Mouse (Mus musculus) liver, embryonic 12.5 days (tissue): Measurements from ENCODE around the gene RPS10-NUDT3. TPM values are rescaled to one million over a fixed set of nuclear protein-coding genes. Genes with fewer than 3 reads are reported as not detected.

ENCODE experiments used
- ATAC-seq: fragments of 200-750 bp; cut with Nextera tagmentation; 2 replicates; pipeline ENCODE4 v1.8.0; 2017; ENCODE audit warnings: moderate number of reproducible peaks, mild to moderate bottlenecking, moderate library complexity
- H3K27ac ChIP-seq: fragments of 300-500 bp; sonication (generic); 2 replicates; pipeline ENCODE4 v1.5.1; 2016; ENCODE audit warnings: mild to moderate bottlenecking
- H3K27me3 ChIP-seq: fragments of 300-500 bp; sonication (generic); replicated peaks from 2 replicates; pipeline ENCODE4 v1.6.1; 2016; ENCODE audit warnings: mild to moderate bottlenecking, moderate library complexity
- H3K36me3 ChIP-seq: fragments of 300-500 bp; sonication (generic); 2 replicates; pipeline ENCODE4 v1.6.1; 2016; ENCODE audit warnings: mild to moderate bottlenecking, moderate library complexity
- H3K4me1 ChIP-seq: fragments of 300-500 bp; sonication (generic); 2 replicates; pipeline ENCODE4 v1.6.1; 2016
- H3K4me2 ChIP-seq: fragments of 300-500 bp; sonication (generic); 2 replicates; pipeline ENCODE4 v1.6.1; 2016; ENCODE audit warnings: mild to moderate bottlenecking, moderate library complexity
- H3K4me3 ChIP-seq: fragments of 300-500 bp; sonication (generic); 2 replicates; pipeline ENCODE4 v1.5.1; 2016; ENCODE audit warnings: mild to moderate bottlenecking, moderate library complexity
- H3K9ac ChIP-seq: fragments of 300-500 bp; sonication (generic); 2 replicates; pipeline ENCODE4 v1.6.1; 2016; ENCODE audit warnings: mild to moderate bottlenecking, moderate library complexity
- H3K9me3 ChIP-seq: fragments of 300-500 bp; sonication (generic); replicated peaks from 2 replicates; pipeline ENCODE4 v1.6.1; 2016; ENCODE audit warnings: mild to moderate bottlenecking, moderate library complexity
- WGBS: fragments of 180-500 bp; shearing (Covaris S2); methylation state at CpG from one replicate; pipeline ENCODE4 v1.1.7; 2016; ENCODE audit not compliant: insufficient replicate concordance; 5-methylcytosine and 5-hydroxymethylcytosine counted together
- polyA plus RNA-seq: library from polyadenylated mRNA; unstranded; fragments of >200 nt; fragmentation: Nextera tagmentation; extraction: Ambion mirVana; gene quantifications from 2 replicates; pipeline ENCODE4 v1.2.1, GENCODE M21; 2016

The RPS10-NUDT3 gene
- polyA plus RNA-seq, 1 experiment from 2014 or later: not detected

DNA sequence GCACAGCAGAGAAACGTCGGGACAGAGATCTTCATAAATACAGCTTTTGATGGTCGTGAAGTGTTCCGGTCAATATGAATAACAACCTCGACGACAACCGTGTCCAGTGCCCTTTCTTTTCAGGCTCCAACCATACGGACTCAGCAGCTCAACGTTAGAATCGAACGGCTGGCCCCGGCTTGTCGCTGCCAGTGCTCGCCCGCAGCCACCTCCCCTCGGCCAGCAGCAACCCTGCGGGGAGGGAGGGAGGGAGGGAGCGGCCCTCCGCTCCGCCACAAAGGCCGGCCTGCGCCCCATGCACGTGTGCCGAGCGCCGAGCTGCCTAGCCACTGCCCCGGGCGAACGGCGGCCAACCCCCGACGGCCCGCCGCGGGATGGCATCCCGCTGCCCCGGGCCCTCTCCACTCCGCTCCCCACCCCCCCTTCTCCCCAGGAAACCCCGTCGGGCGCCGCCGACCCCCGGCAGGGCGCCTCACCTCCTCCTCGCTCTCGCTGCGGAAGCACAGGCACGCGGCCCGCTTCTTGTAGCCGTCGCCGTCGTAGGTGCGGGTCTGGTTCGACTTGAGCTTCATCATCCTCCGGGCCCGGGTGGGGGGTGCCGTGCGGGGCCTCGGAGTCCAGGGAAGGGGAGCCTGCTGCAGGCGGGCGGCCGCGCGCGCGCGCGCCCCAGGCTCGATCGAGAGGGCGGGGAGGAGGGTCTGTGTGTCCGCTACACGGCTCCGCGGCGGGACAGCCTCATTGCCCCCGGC is 12.2 kb downstream of the RPS10-NUDT3 start:
- H3K9ac ChIP-seq: peak overlapping the region; percentile 94

DNA sequence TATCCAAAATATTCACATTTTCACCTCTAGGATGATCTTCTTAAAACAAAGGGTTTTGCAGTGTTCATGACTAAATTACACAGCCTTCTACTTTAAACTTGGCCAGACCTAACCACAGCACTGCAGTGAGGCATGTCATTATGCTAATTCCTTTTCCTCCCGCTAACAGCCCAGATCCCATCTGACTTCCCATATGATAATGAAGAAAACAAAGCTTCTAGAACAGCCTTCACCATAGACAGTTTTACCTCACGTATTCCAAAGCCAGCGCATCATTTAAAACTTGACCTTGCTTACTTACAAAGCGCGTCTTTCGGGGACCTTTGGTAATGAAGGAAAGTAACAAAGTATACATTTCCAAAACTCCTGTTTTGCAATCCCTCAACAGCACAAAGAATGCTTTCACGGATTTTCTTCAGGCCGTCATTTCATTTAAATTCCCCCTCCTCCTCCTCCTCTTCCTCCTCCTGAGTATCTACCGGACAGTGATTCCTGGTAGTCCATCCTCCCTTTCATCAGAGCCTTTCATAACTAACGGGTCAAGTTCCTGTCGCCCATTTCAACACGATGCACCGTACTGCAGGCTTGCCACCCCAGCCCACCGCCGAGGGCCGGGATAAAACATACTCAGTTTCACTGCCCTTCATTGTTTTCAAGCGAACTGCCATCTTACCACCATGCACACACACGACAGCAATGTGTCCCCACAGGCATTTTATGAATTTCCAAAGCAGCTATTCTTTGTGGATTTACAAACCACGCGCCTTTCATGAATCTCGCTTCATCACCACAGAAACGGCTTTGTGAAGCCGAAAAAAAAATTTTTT is 13.1 kb downstream of the RPS10-NUDT3 start:
- Histone ChIP-seq H3K4me1 (peaks cover 57% of the 10 kb centered on the region), H3K36me3 (peaks cover 24% of the 10 kb centered on the region), H3K9me3 (peaks cover 5% of the 10 kb centered on the region; the same call in 1 of the 2 replicates), H3K4me2 (peak overlapping the region; percentile 98), H3K27ac (peak overlapping the region; percentile 90), H3K4me3 (peak overlapping the region; percentile 94), H3K9ac (peak overlapping the region; percentile 94), H3K27me3 (no peaks in the 10 kb centered on the region)
- no peak for ATAC-seq
- WGBS: 2% methylated on average over 23 of the region's 23 CpGs

More for the DNA sequence above, 12.2 kb downstream of the RPS10-NUDT3 start:
- WGBS: under 1% methylated on average over 80 of the region's 80 CpGs
- ATAC-seq: peak; percentile 70
- Histone ChIP-seq H3K9me3 (0 out of 2 replicates have a peak, but pooled peaks cover 2% of the 10 kb centered on the region), H3K4me3 (peak overlapping the region; percentile 94), H3K4me1 (peaks cover 57% of the 10 kb centered on the region), H3K36me3 (peaks cover 16% of the 10 kb centered on the region), H3K27me3 (no peaks in the 10 kb centered on the region), H3K27ac (peak overlapping the region; percentile 90), H3K4me2 (peak overlapping the region; percentile 98)

DNA sequence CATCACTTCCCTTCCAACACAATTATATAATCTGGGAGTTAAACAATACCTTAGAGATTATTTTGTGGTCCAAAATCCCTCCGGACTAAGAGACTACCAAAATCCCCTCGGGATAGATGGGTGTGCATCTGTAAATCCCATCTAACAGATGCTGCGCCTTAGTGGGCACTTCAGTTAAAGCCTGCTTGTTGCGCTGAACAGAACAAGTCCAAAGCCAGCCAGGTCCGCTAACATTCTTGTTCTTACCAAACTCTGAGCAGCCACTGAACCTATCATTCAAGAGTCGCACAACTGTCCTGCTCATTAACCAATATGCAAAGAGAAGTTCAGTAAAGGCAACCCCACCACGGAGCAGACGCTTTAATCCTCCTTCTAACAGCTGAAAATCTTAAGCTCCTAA is 13.9 kb downstream of the RPS10-NUDT3 start:
- H3K9ac ChIP-seq: peak overlapping the region; percentile 94
- no peak for ATAC-seq

DNA sequence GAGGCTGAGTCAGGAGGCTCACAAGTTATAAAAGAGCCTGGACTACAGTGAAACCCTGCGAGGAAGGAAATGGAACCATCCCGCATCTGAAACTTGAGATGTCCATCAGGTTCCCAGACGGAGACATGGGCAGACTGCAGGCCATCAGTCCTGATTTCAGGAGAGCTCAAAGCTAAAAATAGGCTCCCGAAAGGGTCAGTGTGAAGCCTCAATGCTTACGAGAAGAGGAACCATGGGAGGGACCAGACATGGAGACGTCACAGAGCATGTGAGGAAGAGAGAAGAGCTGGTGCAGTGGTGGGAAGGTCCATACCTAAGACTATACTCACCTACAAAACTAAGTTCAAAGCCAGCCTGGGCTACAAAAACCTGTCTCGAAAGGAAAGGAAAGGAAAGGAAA is 19.6 kb downstream of the RPS10-NUDT3 start:
- H3K36me3 ChIP-seq: peaks cover 47% of the 10 kb centered on the region
- peaks cover 5% of the 10 kb centered on the region; the same call in 1 of the 2 replicates for H3K9me3 ChIP-seq
- no peak overlapping the region for H3K9ac ChIP-seq
- no peak overlapping the region for H3K27ac ChIP-seq
- H3K4me3 ChIP-seq: no peak overlapping the region
- no peaks in the 10 kb centered on the region for H3K27me3 ChIP-seq
- H3K4me1 ChIP-seq: peaks cover 60% of the 10 kb centered on the region
- no peak for ATAC-seq
- no peak overlapping the region for H3K4me2 ChIP-seq
- 56% methylated on average over 7 of the region's 7 CpGs for WGBS

More for the DNA sequence above, 13.9 kb downstream of the RPS10-NUDT3 start:
- peaks cover 5% of the 10 kb centered on the region; the same call in 1 of the 2 replicates for H3K9me3 ChIP-seq
- WGBS: 60% methylated on average over 8 of the region's 8 CpGs
- H3K27ac ChIP-seq: no peak overlapping the region
- H3K4me3 ChIP-seq: peak overlapping the region; percentile 94
- peaks cover 57% of the 10 kb centered on the region for H3K4me1 ChIP-seq
- H3K4me2 ChIP-seq: peak overlapping the region; percentile 98
- H3K27me3 ChIP-seq: no peaks in the 10 kb centered on the region
- H3K36me3 ChIP-seq: peaks cover 30% of the 10 kb centered on the region

DNA sequence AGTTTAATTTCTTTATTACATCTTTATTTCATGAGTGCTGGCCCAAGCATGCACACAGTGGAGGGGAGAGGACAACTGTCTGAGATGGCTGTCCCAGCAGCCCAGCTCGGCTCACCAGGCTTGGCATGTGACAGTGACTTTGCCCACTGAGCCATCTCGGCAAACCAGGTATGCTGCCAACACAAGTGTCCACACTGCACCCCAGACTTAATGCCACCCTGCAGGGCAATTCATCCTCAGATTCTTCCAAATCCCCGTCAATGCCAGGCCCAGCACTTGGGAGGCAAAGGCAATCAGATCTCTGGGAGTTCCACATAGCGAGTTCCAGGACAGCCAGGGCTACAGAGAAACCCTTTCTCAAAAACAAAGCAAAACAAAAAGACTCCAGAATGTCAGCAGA is 22.0 kb downstream of the RPS10-NUDT3 start:
- WGBS: 82% methylated on average over 4 of the region's 4 CpGs
- Histone ChIP-seq H3K4me3 (no peak overlapping the region), H3K9ac (no peak overlapping the region), H3K27me3 (no peaks in the 10 kb centered on the region), H3K9me3 (peaks cover 5% of the 10 kb centered on the region; the same call in 1 of the 2 replicates), H3K4me2 (no peak overlapping the region), H3K27ac (no peak overlapping the region), H3K4me1 (peaks cover 58% of the 10 kb centered on the region), H3K36me3 (peaks cover 47% of the 10 kb centered on the region)
- ATAC-seq: no peak

DNA sequence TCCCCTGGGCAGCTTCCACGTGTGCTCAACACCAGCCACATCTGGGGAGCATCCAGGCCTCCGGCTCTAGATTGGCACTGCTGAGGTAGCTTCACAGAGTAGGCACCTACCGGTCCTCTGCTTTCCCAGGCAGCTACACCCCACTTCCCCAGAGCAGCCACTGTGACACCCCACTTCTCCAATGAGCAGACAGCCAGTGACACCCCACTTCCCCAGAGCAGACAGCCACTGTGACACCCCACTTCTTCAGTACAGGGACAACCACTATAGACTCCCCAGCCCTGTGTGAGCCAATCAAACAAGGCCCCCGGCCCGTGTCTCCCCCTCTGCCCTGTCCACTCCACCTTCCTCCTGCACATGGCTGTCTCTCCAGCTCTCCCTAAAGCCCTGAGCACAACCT is 23.0 kb downstream of the RPS10-NUDT3 start:
- WGBS: 63% methylated on average over 5 of the region's 5 CpGs
- H3K36me3 ChIP-seq: peaks cover 39% of the 10 kb centered on the region
- H3K9ac ChIP-seq: peak overlapping the region; percentile 24; the same call in 1 of the 2 replicates
- 0 out of 2 replicates have a peak, but pooled peaks have one; percentile 15 for ATAC-seq
- no peaks in the 10 kb centered on the region for H3K27me3 ChIP-seq
- peak overlapping the region; percentile 37; the same call in 1 of the 2 replicates for H3K27ac ChIP-seq
- H3K4me1 ChIP-seq: peaks cover 58% of the 10 kb centered on the region
- no peak overlapping the region for H3K4me3 ChIP-seq
- H3K4me2 ChIP-seq: peak overlapping the region; percentile 22; the same call in 1 of the 2 replicates
- no peaks in the 10 kb centered on the region for H3K9me3 ChIP-seq

DNA sequence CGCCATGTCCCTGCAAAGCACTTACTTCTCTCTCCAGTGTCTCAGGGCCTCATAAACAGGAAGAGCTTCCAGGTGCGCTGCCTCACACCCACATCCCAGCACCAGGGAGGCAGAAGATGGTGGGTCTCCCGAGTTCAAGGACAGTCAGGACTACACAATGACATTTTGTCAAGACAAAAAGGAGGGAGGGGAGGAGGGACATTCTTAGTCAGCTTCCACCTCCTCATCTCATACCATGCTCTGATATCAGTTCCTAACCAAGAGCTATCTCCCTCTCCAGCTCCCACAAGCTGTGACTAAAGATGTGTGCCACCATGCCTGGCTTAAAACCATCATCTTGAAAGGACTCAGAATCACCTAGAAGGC is 23.5 kb downstream of the RPS10-NUDT3 start:
- no peak overlapping the region for H3K4me3 ChIP-seq
- no peaks in the 10 kb centered on the region for H3K27me3 ChIP-seq
- H3K27ac ChIP-seq: no peak overlapping the region
- H3K36me3 ChIP-seq: peaks cover 36% of the 10 kb centered on the region
- peaks cover 58% of the 10 kb centered on the region for H3K4me1 ChIP-seq
- peak; percentile 41; the same call in 1 of the 2 replicates for ATAC-seq
- H3K9ac ChIP-seq: no peak overlapping the region
- H3K9me3 ChIP-seq: no peaks in the 10 kb centered on the region
- H3K4me2 ChIP-seq: peak overlapping the region; percentile 22; the same call in 1 of the 2 replicates
- 38% methylated on average over 3 of the region's 3 CpGs for WGBS

DNA sequence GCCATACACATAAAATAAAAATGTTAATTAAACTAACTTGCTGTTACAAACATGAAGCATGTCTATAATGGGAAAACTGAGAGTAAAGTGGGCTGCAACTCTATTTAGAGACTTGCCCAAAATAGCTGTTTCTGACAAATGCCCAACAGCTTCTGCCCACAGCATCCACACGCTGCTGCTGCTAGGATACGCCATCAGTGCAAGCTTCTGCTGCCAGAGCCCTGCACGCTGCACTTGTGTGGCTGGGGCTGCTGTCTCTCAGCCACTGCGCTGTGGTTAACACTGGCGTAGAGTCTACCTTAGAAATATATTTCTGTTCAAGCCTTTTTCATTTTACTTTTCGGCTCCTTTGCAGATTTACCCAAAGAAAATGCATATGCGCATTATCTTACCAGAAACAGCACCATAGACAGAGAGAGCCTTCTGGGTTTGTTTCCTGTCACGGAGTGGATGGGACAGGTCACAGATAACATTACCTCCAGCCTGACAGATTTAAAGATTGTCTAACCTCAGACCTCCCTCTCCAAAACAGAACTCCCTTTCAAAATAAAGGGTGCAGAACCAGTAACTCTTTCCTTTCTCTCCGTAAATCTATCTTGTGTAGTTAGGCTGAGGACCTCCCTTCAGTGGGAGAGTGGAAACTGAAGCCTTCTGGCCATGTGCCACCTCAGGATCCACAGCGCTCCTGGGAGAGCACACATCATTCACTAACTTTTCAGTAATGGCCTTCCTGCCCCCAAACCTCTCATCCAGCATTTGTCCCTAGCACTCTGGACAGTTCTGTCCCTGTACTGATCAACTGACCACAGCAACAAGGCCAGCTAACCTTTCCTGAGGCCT is 24.1 kb downstream of the RPS10-NUDT3 start:
- H3K9me3 ChIP-seq: no peaks in the 10 kb centered on the region
- ATAC-seq: no peak
- 40% methylated on average over 10 of the region's 10 CpGs for WGBS
- H3K27me3 ChIP-seq: no peaks in the 10 kb centered on the region
- H3K4me3 ChIP-seq: no peak overlapping the region
- peak overlapping the region; percentile 22 for H3K4me2 ChIP-seq
- no peak overlapping the region for H3K9ac ChIP-seq
- H3K4me1 ChIP-seq: peaks cover 62% of the 10 kb centered on the region
- peaks cover 35% of the 10 kb centered on the region for H3K36me3 ChIP-seq
- no peak overlapping the region for H3K27ac ChIP-seq

DNA sequence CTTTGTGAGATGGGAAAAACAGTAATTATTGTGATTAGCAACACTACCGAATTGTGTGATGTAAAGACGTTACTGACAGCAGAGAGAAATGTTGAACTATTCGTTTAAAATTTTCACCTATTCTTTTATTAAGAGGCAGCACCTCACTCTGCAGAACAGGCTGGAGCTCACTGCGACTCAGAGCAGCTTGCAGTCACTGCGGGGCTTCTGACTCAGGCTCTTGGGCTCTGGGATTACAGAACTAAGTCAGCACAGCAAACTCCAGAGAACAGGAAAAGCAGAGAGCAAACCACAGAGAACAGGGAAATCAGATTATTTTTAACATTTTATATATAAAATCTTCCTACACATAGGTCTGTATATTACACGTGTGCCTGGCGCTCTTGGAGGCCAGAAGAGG is 25.4 kb downstream of the RPS10-NUDT3 start:
- H3K4me2 ChIP-seq: no peak overlapping the region
- no peak overlapping the region for H3K9ac ChIP-seq
- H3K27ac ChIP-seq: no peak overlapping the region
- ATAC-seq: no peak
- H3K4me1 ChIP-seq: peaks cover 63% of the 10 kb centered on the region
- H3K27me3 ChIP-seq: no peaks in the 10 kb centered on the region
- 81% methylated on average over 7 of the region's 7 CpGs for WGBS
- peaks cover 31% of the 10 kb centered on the region for H3K36me3 ChIP-seq
- no peaks in the 10 kb centered on the region for H3K9me3 ChIP-seq
- H3K4me3 ChIP-seq: no peak overlapping the region

DNA sequence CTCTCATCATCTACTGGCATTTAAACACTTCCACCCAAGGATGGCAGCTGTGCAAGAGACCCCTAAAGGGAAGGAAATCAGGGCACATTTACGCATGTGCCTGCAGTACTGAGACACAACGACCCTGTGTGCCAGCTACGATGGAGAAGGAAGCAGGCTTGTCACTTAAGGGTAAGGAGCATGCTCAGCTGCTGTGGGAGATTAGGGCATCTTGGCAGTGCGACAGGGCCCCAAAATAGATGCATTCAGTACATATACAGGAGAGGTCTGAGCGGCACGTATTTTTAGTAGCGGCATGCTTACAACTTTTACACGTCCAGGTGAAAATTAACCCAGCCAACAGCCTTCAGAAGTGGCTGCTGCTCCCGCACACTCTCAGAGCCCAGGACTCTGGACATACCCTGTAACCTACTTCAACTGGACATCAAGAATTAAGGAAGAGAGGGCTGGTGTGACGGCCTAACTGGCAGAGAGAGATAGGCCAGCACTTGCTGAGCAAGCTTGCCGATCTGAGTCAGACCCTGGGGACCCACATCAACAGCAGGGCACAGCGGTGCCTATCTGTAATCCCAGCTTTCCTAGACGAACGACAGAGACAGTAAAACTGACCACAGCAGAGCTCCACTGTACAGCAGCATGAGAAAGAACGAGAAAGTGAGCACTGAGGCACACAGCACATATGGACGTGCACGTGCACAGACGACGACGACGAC is 31.3 kb downstream of the RPS10-NUDT3 start:
- peak overlapping the region; percentile 51; the same call in 1 of the 2 replicates for H3K27ac ChIP-seq
- peak overlapping the region; percentile 18 for H3K4me2 ChIP-seq
- no peaks in the 10 kb centered on the region for H3K9me3 ChIP-seq
- WGBS: 41% methylated on average over 21 of the region's 21 CpGs
- no peak overlapping the region for H3K4me3 ChIP-seq
- ATAC-seq: peak; percentile 50
- H3K36me3 ChIP-seq: peaks cover 9% of the 10 kb centered on the region
- no peaks in the 10 kb centered on the region for H3K27me3 ChIP-seq
- H3K9ac ChIP-seq: 0 out of 2 replicates have a peak overlapping the region, but pooled peaks have one; percentile 9
- H3K4me1 ChIP-seq: peaks cover 65% of the 10 kb centered on the region

DNA sequence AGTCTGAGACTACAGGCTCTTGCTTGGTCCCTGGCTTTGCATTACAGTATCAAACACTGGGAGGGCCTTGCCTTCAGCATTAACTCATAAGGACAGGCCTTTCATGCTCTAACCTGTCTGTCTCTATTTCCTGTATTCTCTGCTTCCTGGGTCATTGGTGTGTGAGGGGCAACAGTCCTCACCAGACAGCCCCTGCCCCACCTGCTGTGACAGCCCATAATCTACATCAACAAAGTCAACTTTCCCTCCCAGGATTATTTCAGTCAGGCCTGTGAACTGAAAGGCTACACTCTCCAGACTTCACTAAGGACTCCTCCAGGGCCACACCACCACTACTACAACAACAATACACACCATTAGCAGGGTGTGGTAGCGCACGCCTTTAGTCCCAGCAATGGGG is 32.0 kb downstream of the RPS10-NUDT3 start:
- Histone ChIP-seq H3K9me3 (no peaks in the 10 kb centered on the region), H3K36me3 (peaks cover 4% of the 10 kb centered on the region), H3K27ac (no peak overlapping the region), H3K27me3 (no peaks in the 10 kb centered on the region), H3K9ac (no peak overlapping the region), H3K4me2 (no peak overlapping the region), H3K4me1 (peaks cover 65% of the 10 kb centered on the region), H3K4me3 (no peak overlapping the region)
- no peak for ATAC-seq
- WGBS: 65% methylated on average over 2 of the region's 2 CpGs
